Mouse (Mus musculus): ENCODE measurements around the gene C8b. TPM values are rescaled to one million over a fixed set of nuclear protein-coding genes. Genes with fewer than 3 reads are reported as not detected.
A peak's percentile ranks its signal among the peaks of the same experiment; 100 is the strongest.

The C8b gene
- not detected for total RNA-seq (2021)
- long read RNA-seq, experiment 1, result 0 reads
- long read RNA-seq, experiment 2, result 0 reads

GRCm38 (mm10) chr4:104766065-104766464 is at the start of gene C8b:
C8b (plus strand) TSS chr4:104766317.
- DNase-seq (ENCODE audit: low spot score in 2 of 2), result no peak

- DNase-seq (ENCODE audit: low spot score in 2 of 2), result no peak
Observed at GRCm38 (mm10) chr4:104716506-104716905, 49.6 kb upstream of the C8b start.

- DNase-seq (ENCODE audit: low spot score in 2 of 2), result peak in 1 of 2 experiments; percentile 20
Observed at GRCm38 (mm10) chr4:104718973-104719795, 46.9 kb upstream of the C8b start.

GRCm38 (mm10) chr4:104723527-104724045 is 42.5 kb upstream of the C8b start:
- no peak for DNase-seq (ENCODE audit: low spot score in 2 of 2)

- DNase-seq (ENCODE audit: low spot score in 2 of 2), result no peak
Observed at GRCm38 (mm10) chr4:104724258-104724657, 41.9 kb upstream of the C8b start.

- DNase-seq (ENCODE audit: low spot score in 2 of 2), result no peak
Observed at GRCm38 (mm10) chr4:104725673-104726072, 40.4 kb upstream of the C8b start.

- no peak for DNase-seq (ENCODE audit: low spot score in 2 of 2)
Observed at GRCm38 (mm10) chr4:104729185-104729584, 36.9 kb upstream of the C8b start.

GRCm38 (mm10) chr4:104746500-104746899 is 19.6 kb upstream of the C8b start:
- DNase-seq (ENCODE audit: low spot score in 2 of 2), result no peak

- no peak for DNase-seq (ENCODE audit: low spot score in 2 of 2)
Observed at GRCm38 (mm10) chr4:104754090-104754489, 12.0 kb upstream of the C8b start.

GRCm38 (mm10) chr4:104760878-104761624 is 5.1 kb upstream of the C8b start:
- no peak for DNase-seq (ENCODE audit: low spot score in 2 of 2)

GRCm38 (mm10) chr4:104768190-104768589 is 2.1 kb downstream of the C8b start:
- no peak for DNase-seq (ENCODE audit: low spot score in 2 of 2)

GRCm38 (mm10) chr4:104769602-104770001 is 3.5 kb downstream of the C8b start:
- no peak for DNase-seq (ENCODE audit: low spot score in 2 of 2)

GRCm38 (mm10) chr4:104770331-104770730 is 4.2 kb downstream of the C8b start:
- no peak for DNase-seq (ENCODE audit: low spot score in 2 of 2)

GRCm38 (mm10) chr4:104775601-104776000 is 9.5 kb downstream of the C8b start:
- DNase-seq (ENCODE audit: low spot score in 2 of 2), result no peak

GRCm38 (mm10) chr4:104779460-104779859 is 13.3 kb downstream of the C8b start:
- no peak for DNase-seq (ENCODE audit: low spot score in 2 of 2)

GRCm38 (mm10) chr4:104781441-104781840 is 15.3 kb downstream of the C8b start:
- no peak for DNase-seq (ENCODE audit: low spot score in 2 of 2)

- no peak for DNase-seq (ENCODE audit: low spot score in 2 of 2)
Observed at GRCm38 (mm10) chr4:104782346-104782745, 16.2 kb downstream of the C8b start.

- DNase-seq (ENCODE audit: low spot score in 2 of 2), result no peak
Observed at GRCm38 (mm10) chr4:104792111-104792510, 26.0 kb downstream of the C8b start.

- no peak for DNase-seq (ENCODE audit: low spot score in 2 of 2)
Observed at GRCm38 (mm10) chr4:104798951-104799350, 32.8 kb downstream of the C8b start.

GRCm38 (mm10) chr4:104801625-104802024 is 35.5 kb downstream of the C8b start:
- no peak for DNase-seq (ENCODE audit: low spot score in 2 of 2)

GRCm38 (mm10) chr4:104804100-104804499 is 38.0 kb downstream of the C8b start:
- DNase-seq (ENCODE audit: low spot score in 2 of 2), result no peak
